Mouse (Mus musculus): Measurements from ENCODE around the gene Sardh.

Sardh gene

GRCm38 (mm10) chr2:27174242-27174641 lies 73.9 kb downstream of the Sardh start:
- no peak for DNase-seq (ENCODE audit: low read depth, low spot score)

DNA sequence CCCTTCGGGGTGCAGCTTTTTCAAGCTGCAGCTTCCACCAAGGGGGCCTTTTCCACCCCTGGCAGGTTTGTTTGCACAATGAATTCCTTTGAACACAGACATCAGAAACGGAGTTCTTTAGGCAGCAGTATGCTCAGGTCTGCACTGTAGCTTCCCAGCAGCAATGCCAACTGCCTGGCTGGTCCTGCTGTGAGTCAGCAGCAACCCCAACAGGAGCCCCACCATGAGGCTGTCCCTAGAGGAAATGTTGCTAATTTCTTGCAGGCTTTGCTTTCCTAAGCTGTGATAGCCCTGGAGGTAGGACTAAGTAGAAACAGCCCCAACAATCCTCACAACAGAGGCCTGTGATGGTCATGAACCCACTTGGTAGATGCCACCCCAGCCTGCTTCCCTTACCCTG lies 81.1 kb downstream of the Sardh start:
- DNase-seq (ENCODE audit: low read depth, low spot score) = no peak

DNA sequence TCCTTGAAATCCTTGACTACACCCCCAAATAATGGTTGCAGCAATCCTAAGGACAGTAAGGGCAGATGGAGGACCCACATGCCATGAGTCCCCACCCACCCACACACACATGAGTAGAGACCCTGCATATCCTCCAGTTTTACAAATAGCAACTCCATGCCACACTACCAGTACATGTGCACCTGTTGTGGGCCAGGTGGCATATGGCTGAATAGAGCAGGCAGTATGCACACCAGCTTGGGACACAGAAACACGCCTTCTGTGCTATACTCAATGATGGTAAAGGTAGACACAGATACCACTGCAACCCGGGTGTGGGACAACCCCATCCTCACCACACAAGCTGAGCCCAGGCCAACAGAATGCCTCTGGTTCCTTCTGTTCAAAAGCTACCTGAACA lies 82.1 kb downstream of the Sardh start:
- no peak for DNase-seq (ENCODE audit: low read depth, low spot score)

DNA sequence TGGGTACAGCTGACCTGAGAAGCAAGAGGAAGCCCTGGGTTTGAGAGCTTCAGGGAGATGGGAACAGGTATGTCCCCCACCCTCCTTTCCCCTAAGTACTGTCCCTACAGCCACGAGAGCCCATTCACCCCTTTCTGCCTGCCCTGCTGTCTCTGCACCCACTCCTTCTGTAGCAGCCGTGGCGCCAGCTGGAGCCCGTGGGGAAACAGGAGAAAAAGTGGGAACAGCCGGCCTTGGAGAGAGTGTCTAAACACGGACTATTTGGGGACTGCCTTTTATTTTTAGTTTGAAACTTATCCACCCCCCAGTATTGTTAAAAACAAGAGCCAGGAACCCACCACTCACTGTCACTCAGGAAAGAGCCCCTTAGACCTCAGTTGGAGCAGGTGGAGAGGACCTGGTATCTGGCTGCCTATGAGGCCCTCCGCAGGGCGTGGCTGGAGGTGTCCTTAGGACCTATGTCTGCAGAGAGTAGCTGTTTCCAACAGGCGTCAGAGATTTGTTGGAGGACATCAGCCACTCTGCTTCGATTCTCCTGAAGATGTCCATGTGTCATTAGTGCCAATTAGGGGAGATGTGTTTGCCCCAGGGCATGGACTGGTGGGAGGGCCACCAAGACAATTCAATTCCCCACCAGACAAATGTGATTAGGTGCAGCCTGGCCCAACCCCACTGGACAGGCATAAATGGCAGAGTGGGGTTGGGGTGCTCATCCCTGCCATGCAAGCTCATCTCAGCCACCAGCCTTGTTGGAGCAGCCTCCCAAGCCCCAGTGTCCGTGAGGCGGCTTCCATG lies 83.1 kb downstream of the Sardh start, which contains the start of gene Dbh:
Dbh (plus strand) TSS at position 438 of the 795 bp plus-strand sequence.
- DNase-seq (ENCODE audit: low read depth, low spot score) = no peak

DNA sequence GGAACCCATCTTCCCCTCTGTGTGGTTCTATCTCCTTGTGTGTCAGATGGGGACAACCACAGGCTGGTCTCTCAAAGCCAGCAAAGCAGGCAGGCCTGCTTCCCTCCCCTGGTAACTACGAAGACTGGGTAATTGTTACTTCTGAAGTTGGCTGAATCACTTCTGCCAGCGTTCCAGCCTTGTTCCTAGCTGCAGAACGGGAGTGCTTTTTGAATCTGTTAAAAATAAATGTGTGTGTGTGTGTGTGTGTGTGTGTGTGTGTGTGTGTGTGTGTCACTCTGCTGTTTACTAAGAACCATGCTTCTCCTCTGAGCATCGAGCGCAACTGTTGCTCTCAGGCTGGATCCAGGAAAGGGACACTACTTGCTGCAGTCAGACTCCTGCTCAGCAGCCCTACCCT lies 84.3 kb downstream of the Sardh start:
- no peak for DNase-seq (ENCODE audit: low read depth, low spot score)

- DNase-seq (ENCODE audit: low read depth, low spot score) = no peak
Measured at GRCm38 (mm10) chr2:27162656-27163055, 85.5 kb downstream of the Sardh start.

DNA sequence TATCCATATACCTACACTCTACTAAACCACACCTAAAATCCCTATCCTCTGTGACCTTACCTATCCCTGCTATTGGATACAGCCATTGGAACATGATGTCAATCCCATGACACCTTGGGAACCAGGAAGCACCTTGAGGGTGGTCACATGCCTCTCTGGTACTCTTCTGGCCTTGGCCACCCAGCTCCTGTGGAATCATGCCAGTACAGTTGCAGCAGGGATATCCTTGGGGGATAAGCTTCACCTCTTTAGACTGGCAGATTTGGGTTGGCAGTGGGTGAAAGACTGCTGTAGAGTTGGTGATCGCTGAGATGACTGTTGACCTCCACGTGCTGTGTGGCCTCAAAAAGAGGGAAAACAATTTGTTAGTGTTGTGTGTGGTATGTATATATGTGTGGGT lies 86.6 kb downstream of the Sardh start:
- DNase-seq (ENCODE audit: low read depth, low spot score) = no peak

- DNase-seq (ENCODE audit: low read depth, low spot score) = no peak
Measured at GRCm38 (mm10) chr2:27156596-27156995, 91.5 kb downstream of the Sardh start.

DNA sequence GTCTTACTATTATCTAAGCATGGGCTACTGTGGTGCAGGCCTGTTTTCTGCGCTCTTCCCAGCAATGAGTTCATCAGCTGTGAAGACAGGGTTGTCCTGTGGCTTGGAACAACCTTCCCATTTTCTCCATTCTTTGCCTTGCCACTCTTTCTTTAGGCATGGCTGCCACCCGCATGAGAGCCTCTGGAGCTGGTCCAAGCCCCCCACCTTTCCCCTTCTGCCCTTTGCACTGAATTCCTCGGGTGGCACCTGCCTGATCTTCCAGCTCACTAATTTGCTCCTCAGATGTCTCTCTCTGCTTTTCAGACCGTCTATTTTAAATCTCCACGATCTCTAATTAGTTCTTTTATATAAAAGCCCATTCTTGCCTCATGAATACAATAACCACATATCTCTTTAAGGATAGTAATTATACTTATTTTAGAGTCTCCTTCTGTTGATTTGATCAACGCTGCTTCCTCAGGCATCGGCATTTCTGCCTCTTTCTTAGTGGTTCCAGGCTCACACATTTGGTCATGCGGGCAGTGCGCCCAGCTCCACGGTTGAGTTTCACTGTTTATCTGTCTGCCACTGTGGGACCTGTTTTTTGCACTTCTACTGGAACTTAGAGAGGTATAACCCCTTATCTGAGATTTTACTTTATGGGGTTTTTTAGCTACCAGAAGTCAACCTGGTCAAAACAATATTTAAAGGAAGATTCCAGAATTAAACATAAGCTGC lies 93.5 kb downstream of the Sardh start:
- no peak for DNase-seq (ENCODE audit: low read depth, low spot score)

DNA sequence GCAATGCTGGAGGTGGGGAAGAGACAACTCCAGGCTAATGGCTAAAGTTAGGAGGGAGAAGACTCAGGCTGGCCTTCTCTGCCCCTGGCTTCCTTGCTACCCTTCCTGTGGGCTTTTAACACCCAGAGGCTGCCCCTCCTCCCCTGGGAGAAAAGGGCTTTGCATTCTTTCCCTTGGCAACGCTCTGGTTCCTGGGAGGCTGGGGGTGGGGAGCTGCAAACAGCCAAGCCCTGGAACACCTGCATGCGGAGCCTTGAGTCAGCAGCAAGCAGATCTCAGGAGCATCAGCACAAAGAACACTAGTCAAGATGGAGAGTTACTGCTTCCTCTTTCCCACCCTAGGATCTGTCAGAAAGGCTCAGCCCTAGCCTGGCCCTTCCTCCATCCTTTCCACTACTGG lies 98.7 kb downstream of the Sardh start:
- DNase-seq (ENCODE audit: low read depth, low spot score) = no peak

DNA sequence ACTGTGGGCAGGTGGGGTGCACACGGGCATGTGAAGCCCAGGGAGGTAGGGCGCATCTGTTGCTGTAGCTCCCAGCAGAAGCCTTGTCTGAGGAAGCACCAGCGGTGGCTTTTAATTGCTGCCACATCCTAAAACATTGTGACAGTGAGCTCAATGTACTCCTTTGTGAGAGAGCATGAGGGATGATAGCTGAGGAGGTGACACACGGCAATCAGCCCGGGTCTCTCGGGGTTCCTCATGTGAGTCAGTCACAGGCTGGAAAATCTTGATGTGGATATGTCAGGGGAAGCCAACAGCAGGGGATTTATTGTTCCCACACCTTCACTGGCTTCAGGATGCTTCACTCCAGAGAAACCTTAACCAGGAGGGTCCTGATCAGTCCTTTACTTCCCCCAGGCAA lies 101.3 kb downstream of the Sardh start:
- no peak for DNase-seq (ENCODE audit: low read depth, low spot score)

DNA sequence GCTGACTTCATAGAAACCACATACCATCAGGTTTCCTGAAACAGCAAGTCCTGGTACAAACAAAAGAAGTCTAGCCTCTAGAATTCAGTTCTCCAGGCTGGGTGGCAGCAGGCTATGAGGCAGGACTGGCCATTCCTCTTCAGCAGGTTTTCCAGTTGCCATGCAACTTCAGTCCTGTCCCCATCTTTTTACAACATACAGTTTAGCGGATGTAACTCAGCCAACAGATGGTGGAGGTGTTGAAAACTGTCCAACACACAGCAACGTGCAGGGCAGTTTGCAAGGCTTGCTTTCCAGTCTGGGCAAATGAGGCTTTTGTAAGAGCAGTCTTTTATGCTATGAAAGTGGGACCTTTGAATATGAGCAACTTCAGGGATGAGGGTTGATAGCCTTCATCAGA lies 103.2 kb downstream of the Sardh start:
- no peak for DNase-seq (ENCODE audit: low read depth, low spot score)

- DNase-seq (ENCODE audit: low read depth, low spot score) = no peak
Measured at GRCm38 (mm10) chr2:27141950-27142693, 106.0 kb downstream of the Sardh start, which contains the start of gene Fam163b. Fam163b (minus strand) TSS chr2:27142491.

Measured in A20 (cell line).